Mouse (Mus musculus) lung, embryonic 16.5 days (tissue): Measurements from ENCODE around the gene Erf. TPM values are rescaled to one million over a fixed set of nuclear protein-coding genes. Genes with fewer than 3 reads are reported as not detected.
A peak's percentile ranks its signal among the peaks of the same experiment; 100 is the strongest.

ENCODE experiments used
- ATAC-seq: fragments of 200-750 bp; cut with Nextera tagmentation; 2 replicates; pipeline ENCODE4 v1.8.0; 2017; ENCODE audit warnings: low read depth, mild to moderate bottlenecking, moderate library complexity
- H3K27ac ChIP-seq: fragments of 300-500 bp; sonication (generic); 2 replicates; pipeline ENCODE4 v1.5.1; 2014; ENCODE audit warnings: mild to moderate bottlenecking, control low read depth, low read length
- H3K27me3 ChIP-seq: fragments of 300-500 bp; sonication (generic); 2 replicates; pipeline ENCODE4 v1.6.1; 2014; ENCODE audit warnings: low read depth, low read length, mixed read lengths; ENCODE audit not compliant: control insufficient read depth, insufficient read depth
- H3K36me3 ChIP-seq: fragments of 300-500 bp; sonication (generic); 2 replicates; pipeline ENCODE4 v1.6.1; 2014; ENCODE audit warnings: low read length; ENCODE audit not compliant: control insufficient read depth, insufficient read depth
- H3K4me1 ChIP-seq: fragments of 300-500 bp; sonication (generic); replicated peaks from 2 replicates; pipeline ENCODE4 v1.6.1; 2014; ENCODE audit warnings: low read length, mixed read lengths; ENCODE audit not compliant: control insufficient read depth, insufficient read depth
- H3K4me2 ChIP-seq: fragments of 300-500 bp; sonication (generic); 2 replicates; pipeline ENCODE4 v1.6.1; 2014; ENCODE audit warnings: low read depth, low read length, control low read depth
- H3K4me3 ChIP-seq: fragments of 300-500 bp; sonication (generic); 2 replicates; pipeline ENCODE4 v1.5.1; 2014; ENCODE audit warnings: mild to moderate bottlenecking, low read length, control low read depth
- H3K9ac ChIP-seq: fragments of 300-500 bp; sonication (generic); 2 replicates; pipeline ENCODE4 v1.6.1; 2014; ENCODE audit warnings: low read length, control low read depth
- H3K9me3 ChIP-seq: fragments of 300-500 bp; sonication (generic); 2 replicates; pipeline ENCODE4 v1.6.1; 2016; ENCODE audit warnings: low read length; ENCODE audit not compliant: control insufficient read depth
- WGBS: fragments of 180-500 bp; shearing (Covaris S2); extraction: QIAGEN DNeasy Blood & Tissue Kit; methylation state at CpG from one replicate; pipeline ENCODE4 v1.1.7; 2014; 5-methylcytosine and 5-hydroxymethylcytosine counted together
- polyA plus RNA-seq: library from polyadenylated mRNA; unstranded; fragments of >200 nt; fragmentation: Nextera tagmentation; extraction: Ambion mirVana; gene quantifications from 2 replicates; pipeline ENCODE4 v1.2.1, GENCODE M21; 2015

Erf gene
- polyA plus RNA-seq, 1 experiment from 2014 or later = 13.6 TPM

DNA sequence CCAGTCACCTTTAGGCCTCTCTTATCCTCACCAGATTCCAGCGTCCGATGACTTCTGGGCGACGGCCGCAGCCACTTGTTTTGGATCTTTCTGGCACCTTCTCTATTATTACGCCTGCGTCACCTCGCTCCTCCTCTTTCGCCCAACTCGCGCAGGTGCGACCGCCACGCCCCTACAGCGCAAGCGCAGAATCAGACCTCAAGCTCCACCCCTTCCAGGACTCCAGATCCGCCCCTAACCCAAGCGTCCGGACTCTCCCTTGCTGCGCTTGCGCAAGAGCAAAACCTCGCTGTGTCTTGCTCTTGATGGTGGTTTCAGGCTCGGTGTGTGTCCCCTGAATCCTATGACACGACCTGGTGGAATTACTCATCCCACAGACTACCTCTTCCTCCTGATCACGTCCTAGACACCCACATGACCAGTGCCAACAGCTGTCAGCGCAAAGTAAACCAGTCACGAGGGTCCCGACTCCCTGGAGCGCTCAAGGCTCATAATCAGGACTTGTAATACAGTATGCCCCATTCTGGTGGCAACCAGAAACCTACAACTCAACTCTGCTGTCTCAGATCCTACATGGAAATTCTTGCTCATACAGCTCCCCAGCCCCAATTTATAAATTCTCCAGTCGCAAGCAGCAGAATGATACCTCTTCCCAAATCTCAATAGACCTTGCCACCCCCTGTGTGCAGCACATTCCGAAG, 30.7 kb downstream of the Erf start:
- Histone ChIP-seq H3K9me3 (no peaks in the 10 kb centered on the region), H3K36me3 (peaks cover 2% of the 10 kb centered on the region; the same call in 1 of the 2 replicates), H3K27me3 (no peaks in the 10 kb centered on the region), H3K9ac (peak overlapping the region; percentile 84), H3K4me1 (peaks cover 27% of the 10 kb centered on the region), H3K4me3 (peak overlapping the region; percentile 83), H3K4me2 (peak overlapping the region; percentile 85), H3K27ac (peak overlapping the region; percentile 76)
- WGBS = 2% methylated on average over 31 of the region's 31 CpGs
- ATAC-seq = peak; percentile 72

DNA sequence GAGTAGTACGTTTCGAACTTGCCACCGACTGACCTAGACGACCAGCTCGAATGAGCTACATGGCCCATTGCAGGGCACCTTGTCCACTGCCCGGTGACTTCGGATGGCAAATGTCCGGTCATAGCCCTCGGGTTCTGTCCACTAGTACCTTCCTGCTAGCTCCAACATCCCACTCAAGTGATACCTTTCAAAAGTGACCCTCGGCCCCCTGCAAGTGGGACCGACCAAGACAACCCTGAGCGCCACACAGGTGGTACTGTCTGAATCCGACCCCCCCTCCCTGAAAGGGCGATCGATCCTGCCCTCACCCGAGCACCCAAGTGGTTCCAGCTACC, 31.2 kb downstream of the Erf start:
- WGBS = 0% methylated on average over 16 of the region's 16 CpGs
- Histone ChIP-seq H3K27ac (peak overlapping the region; percentile 76), H3K27me3 (no peaks in the 10 kb centered on the region), H3K4me1 (peaks cover 27% of the 10 kb centered on the region), H3K4me3 (peak overlapping the region; percentile 83), H3K9me3 (no peaks in the 10 kb centered on the region), H3K36me3 (peaks cover under 1% of the 10 kb centered on the region; the same call in 1 of the 2 replicates), H3K4me2 (peak overlapping the region; percentile 85), H3K9ac (peak overlapping the region; percentile 84)
- ATAC-seq = no peak; the same call in none of the 2 replicates

DNA sequence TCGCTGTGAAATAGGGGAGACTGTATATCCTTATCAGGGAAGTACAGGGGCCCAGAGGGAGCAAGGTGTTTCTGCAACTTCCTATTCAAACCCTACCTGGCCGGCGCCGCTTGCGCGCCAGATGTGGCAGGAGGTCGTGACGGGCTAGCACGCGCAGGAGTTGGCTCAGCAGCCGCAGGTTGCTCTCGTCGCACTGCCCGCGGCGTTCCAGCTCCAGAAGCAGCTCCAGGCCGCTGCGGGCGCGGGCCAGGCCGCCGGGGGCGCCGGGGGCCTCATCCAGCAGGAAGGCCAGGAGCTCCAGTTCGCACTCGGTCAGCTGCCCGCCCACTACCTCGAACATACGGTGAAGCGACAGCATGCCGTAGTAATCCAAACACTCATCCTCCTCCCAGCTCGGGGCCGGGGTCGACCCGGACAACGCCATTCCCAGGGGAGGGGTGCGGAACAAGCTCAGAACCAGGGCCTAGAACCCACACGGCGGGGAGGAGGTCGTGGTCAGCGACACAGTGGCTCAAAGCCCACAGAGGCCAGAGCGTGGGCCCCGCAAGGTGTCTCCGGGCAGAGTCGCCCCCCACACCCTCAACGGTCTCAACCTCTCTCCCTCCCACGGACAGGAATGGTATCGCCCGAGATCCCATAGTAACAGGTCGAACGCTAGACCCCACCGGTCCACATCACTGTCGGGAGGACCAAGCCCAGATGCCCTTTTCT, 31.7 kb downstream of the Erf start:
- WGBS = under 1% methylated on average over 53 of the region's 53 CpGs
- Histone ChIP-seq H3K27me3 (no peaks in the 10 kb centered on the region), H3K4me3 (peak overlapping the region; percentile 83), H3K4me1 (peaks cover 27% of the 10 kb centered on the region), H3K36me3 (no peaks in the 10 kb centered on the region), H3K4me2 (peak overlapping the region; percentile 85), H3K9me3 (no peaks in the 10 kb centered on the region), H3K9ac (peak overlapping the region; percentile 84), H3K27ac (peak overlapping the region; percentile 76)
- 0 out of 2 replicates have a peak, but pooled peaks have one; percentile 3 for ATAC-seq

DNA sequence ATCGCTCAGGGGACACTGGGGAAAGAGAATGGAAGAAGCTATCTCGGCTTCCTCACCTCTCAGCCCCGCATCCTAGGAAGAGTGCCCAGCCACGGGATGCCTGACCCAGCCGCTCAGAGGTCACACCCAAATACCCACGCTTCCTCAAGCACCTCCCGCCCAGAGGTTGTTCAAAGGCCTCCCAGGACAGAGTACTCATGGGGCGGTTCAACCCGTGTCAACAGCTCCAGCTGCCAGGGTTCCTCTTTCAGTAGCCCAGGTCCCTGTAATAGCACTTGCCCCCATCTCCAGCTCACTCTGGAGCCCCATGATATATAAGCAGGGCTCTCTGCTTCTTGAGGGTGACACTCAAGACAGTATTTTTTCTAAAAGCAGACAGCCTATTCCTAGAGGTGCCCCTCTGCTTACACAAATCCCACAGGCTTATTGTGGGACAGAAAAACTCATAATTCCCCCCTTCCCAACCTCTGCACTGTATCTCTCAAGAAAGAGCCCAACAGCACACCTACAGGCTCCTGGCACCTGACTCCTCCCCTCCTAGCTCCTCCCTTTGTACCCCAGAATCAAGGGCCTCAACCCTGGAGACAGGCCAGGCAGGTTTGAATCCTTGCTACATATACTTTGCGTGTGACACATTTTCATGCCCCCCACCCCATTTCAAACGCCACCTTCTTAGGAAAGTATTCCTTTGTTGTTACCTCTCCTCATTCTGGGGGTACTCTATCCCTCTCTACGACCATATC, 32.7 kb downstream of the Erf start:
- no peak overlapping the region for H3K27ac ChIP-seq

DNA sequence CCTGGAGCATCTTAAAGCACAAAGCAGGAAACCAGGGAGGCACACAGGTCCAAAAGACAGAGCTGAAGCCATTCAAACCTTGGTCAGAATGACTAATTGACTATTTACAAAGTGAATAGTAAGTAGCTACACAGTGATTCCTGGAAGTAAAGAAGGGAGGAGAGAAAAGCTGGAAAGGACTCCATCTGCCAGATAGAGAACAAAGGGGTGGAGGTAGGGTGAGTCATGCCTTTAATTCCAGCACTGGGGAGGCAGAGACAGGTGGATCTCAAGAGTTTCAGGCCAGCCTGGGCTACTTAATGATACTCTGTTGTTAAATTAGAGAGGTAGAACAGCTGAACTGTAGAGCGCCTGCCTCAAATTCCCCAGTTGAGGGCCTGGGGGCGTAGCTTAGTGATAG, 36.4 kb downstream of the Erf start:
- Histone ChIP-seq H3K27me3 (no peaks in the 10 kb centered on the region), H3K9ac (no peak overlapping the region), H3K4me1 (peaks cover 8% of the 10 kb centered on the region), H3K9me3 (no peaks in the 10 kb centered on the region), H3K36me3 (no peaks in the 10 kb centered on the region), H3K4me3 (no peak overlapping the region), H3K4me2 (no peak overlapping the region), H3K27ac (no peak overlapping the region)
- WGBS = 83% methylated on average over 2 of the region's 2 CpGs
- ATAC-seq = no peak

More for the DNA sequence above, 32.7 kb downstream of the Erf start:
- Histone ChIP-seq H3K27me3 (no peaks in the 10 kb centered on the region), H3K4me1 (peaks cover 27% of the 10 kb centered on the region), H3K9ac (no peak overlapping the region), H3K36me3 (no peaks in the 10 kb centered on the region), H3K4me2 (peak overlapping the region; percentile 85; the same call in 1 of the 2 replicates), H3K4me3 (no peak overlapping the region; the same call in 1 of the 2 replicates), H3K9me3 (no peaks in the 10 kb centered on the region)
- 57% methylated on average over 12 of the region's 12 CpGs for WGBS
- ATAC-seq = no peak

DNA sequence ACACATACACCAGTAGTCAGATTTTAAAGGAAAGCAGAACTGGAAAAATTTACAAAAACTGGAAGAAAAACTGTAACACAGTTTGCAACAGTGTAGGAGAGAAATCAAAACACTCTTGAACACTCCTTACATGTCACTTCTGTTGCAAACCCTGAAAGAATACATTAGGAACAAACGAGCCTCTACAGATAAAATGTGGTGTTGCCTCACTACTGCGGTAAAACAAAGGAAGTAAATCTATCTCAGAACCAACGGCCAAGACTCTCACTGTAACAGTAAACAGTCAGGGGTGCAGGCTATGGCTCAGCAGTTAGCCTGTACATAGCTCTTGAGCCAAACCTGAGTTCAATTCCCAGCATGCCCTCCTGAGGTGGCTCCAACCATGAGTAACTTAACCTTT, 37.5 kb downstream of the Erf start:
- Histone ChIP-seq H3K27me3 (no peaks in the 10 kb centered on the region), H3K4me1 (no peaks in the 10 kb centered on the region; the same call in 1 of the 2 replicates), H3K4me2 (no peak overlapping the region), H3K27ac (no peak overlapping the region), H3K9ac (no peak overlapping the region), H3K4me3 (no peak overlapping the region), H3K36me3 (no peaks in the 10 kb centered on the region), H3K9me3 (no peaks in the 10 kb centered on the region)
- no peak for ATAC-seq
- 60% methylated on average over 3 of the region's 3 CpGs for WGBS

DNA sequence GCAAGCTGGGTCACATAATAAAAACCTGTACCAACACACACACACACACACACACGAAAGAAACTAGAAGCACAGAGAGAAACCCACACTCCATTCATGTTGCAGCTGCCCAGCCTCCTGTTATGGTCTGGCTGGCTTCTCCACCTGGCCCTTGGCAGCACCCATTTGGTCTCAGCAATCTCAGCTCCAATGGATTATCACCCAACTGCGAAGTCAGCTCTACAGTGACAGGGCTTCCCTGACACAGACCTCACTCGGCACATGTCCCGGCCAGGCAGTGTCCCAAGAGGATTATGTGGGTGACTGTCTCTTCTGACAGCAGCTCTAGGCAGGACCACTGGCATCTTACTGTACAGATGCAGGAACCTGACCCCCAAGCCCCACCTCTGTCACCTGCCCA, 40.1 kb downstream of the Erf start:
- Histone ChIP-seq H3K27ac (no peak overlapping the region), H3K36me3 (no peaks in the 10 kb centered on the region), H3K4me3 (no peak overlapping the region), H3K4me2 (no peak overlapping the region), H3K4me1 (no peaks in the 10 kb centered on the region), H3K9me3 (no peaks in the 10 kb centered on the region), H3K27me3 (no peaks in the 10 kb centered on the region), H3K9ac (no peak overlapping the region)
- no peak for ATAC-seq
- WGBS = 80% methylated on average over 4 of the region's 4 CpGs

DNA sequence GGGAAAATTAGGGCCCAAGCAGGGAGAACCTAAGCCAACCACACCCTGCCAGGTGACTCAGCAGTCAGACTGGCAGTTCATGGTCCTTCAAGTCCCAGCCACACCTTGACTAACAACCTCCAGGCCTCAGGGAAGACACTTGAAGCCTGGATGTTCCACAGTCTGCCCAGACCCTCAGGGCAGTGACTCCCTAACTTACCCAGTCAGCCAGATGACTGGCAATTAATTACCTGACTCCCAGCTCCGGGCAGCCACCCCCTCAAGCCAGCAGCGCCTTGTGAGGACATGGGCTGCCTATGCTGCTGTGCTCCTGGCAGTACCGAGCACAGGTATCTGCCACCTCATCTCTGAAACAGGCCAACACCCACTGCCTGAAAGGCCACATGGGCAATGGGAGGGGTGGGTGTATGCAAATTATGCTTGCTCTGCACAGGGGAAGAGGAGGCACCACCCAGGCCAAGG, 41.4 kb downstream of the Erf start:
- Histone ChIP-seq H3K9me3 (no peaks in the 10 kb centered on the region), H3K27ac (no peak overlapping the region), H3K4me1 (no peaks in the 10 kb centered on the region), H3K9ac (no peak overlapping the region), H3K4me3 (no peak overlapping the region), H3K27me3 (no peaks in the 10 kb centered on the region), H3K4me2 (no peak overlapping the region), H3K36me3 (no peaks in the 10 kb centered on the region)
- ATAC-seq = peak; percentile 19; the same call in 1 of the 2 replicates
- 65% methylated on average over 3 of the region's 3 CpGs for WGBS
